Mouse (Mus musculus) forebrain, embryonic 16.5 days (tissue): ENCODE data around the gene Tmem130. TPM values are rescaled to one million over a fixed set of nuclear protein-coding genes. Genes with fewer than 3 reads are reported as not detected.
A peak's percentile ranks its signal among the peaks of the same experiment; 100 is the strongest.

ENCODE experiments used
- ATAC-seq: fragments of 200-750 bp; cut with Nextera tagmentation; 2 replicates; pipeline ENCODE4 v1.8.0; 2017; ENCODE audit warnings: mild to moderate bottlenecking, moderate library complexity
- H3K27ac ChIP-seq: fragments of 300-500 bp; sonication (generic); 2 replicates; pipeline ENCODE4 v1.5.1; 2014; ENCODE audit warnings: low read length, control low read depth
- H3K27me3 ChIP-seq: fragments of 300-500 bp; sonication (generic); replicated peaks from 2 replicates; pipeline ENCODE4 v1.6.1; 2014; ENCODE audit warnings: low read length; ENCODE audit not compliant: control insufficient read depth, insufficient read depth
- H3K36me3 ChIP-seq: fragments of 300-500 bp; sonication (generic); 2 replicates; pipeline ENCODE4 v1.6.1; 2014; ENCODE audit not compliant: control insufficient read depth, insufficient read depth
- H3K4me1 ChIP-seq: fragments of 300-500 bp; sonication (generic); replicated peaks from 2 replicates; pipeline ENCODE4 v1.6.1; 2014; ENCODE audit warnings: low read length; ENCODE audit not compliant: control insufficient read depth, insufficient read depth
- H3K4me2 ChIP-seq: fragments of 300-500 bp; sonication (generic); 2 replicates; pipeline ENCODE4 v1.6.1; 2014; ENCODE audit warnings: mild to moderate bottlenecking, low read length, control low read depth
- H3K4me3 ChIP-seq: fragments of 300-500 bp; sonication (generic); replicated peaks from 2 replicates; pipeline ENCODE4 v1.5.1; 2014; ENCODE audit warnings: mild to moderate bottlenecking, low read length, control low read depth
- H3K9ac ChIP-seq: fragments of 300-500 bp; sonication (generic); replicated peaks from 2 replicates; pipeline ENCODE4 v1.6.1; 2014; ENCODE audit warnings: low read depth, low read length, control low read depth
- H3K9me3 ChIP-seq: fragments of 300-500 bp; sonication (generic); 2 replicates; pipeline ENCODE4 v1.6.1; 2016; ENCODE audit warnings: low read length; ENCODE audit not compliant: control insufficient read depth
- WGBS: fragments of 180-500 bp; shearing (Covaris S2); extraction: QIAGEN DNeasy Blood & Tissue Kit; methylation state at CpG from one replicate; pipeline ENCODE4 v1.1.7; 2014; 5-methylcytosine and 5-hydroxymethylcytosine counted together
- polyA plus RNA-seq: library from polyadenylated mRNA; unstranded; fragments of >200 nt; fragmentation: Nextera tagmentation; extraction: Ambion mirVana; gene quantifications from 2 replicates; pipeline ENCODE4 v1.2.1, GENCODE M21; 2015

The Tmem130 gene
- polyA plus RNA-seq, 1 experiment from 2014 or later, result 229 TPM

- Histone ChIP-seq H3K36me3 (0 out of 2 replicates have a peak, but pooled peaks cover 2% of the 10 kb centered on the region), H3K9me3 (no peaks in the 10 kb centered on the region), H3K27ac (no peak overlapping the region), H3K4me3 (no peak overlapping the region), H3K27me3 (no peaks in the 10 kb centered on the region), H3K4me1 (no peaks in the 10 kb centered on the region), H3K9ac (no peak overlapping the region), H3K4me2 (no peak overlapping the region)
- ATAC-seq, result no peak
- WGBS, result 30% methylated on average over 5 of the region's 5 CpGs
Observed at GRCm38 (mm10) chr5:144752432-144752831, 9.2 kb downstream of the Tmem130 start.

- H3K9me3 ChIP-seq, result no peaks in the 10 kb centered on the region
- H3K36me3 ChIP-seq, result no peaks in the 10 kb centered on the region
- no peak overlapping the region for H3K4me2 ChIP-seq
- WGBS, result 91% methylated on average over 14 of the region's 14 CpGs
- no peak overlapping the region for H3K9ac ChIP-seq
- no peak overlapping the region for H3K4me3 ChIP-seq
- no peaks in the 10 kb centered on the region for H3K4me1 ChIP-seq
- no peak for ATAC-seq
- H3K27me3 ChIP-seq, result no peaks in the 10 kb centered on the region
- no peak overlapping the region for H3K27ac ChIP-seq
Observed at GRCm38 (mm10) chr5:144737101-144737500, 24.5 kb downstream of the Tmem130 start.

GRCm38 (mm10) chr5:144734949-144735348 lies 26.7 kb downstream of the Tmem130 start:
- no peak overlapping the region for H3K27ac ChIP-seq
- no peaks in the 10 kb centered on the region for H3K9me3 ChIP-seq
- no peaks in the 10 kb centered on the region for H3K4me1 ChIP-seq
- no peaks in the 10 kb centered on the region for H3K36me3 ChIP-seq
- WGBS, result 27% methylated on average over 8 of the region's 8 CpGs
- H3K9ac ChIP-seq, result no peak overlapping the region
- H3K4me3 ChIP-seq, result no peak overlapping the region
- peak; percentile 55 for ATAC-seq
- H3K27me3 ChIP-seq, result no peaks in the 10 kb centered on the region
- no peak overlapping the region for H3K4me2 ChIP-seq

- no peak overlapping the region for H3K4me2 ChIP-seq
- peaks cover 3% of the 10 kb centered on the region; the same call in 1 of the 2 replicates for H3K27me3 ChIP-seq
- H3K9ac ChIP-seq, result no peak overlapping the region
- H3K4me1 ChIP-seq, result no peaks in the 10 kb centered on the region
- ATAC-seq, result peak; percentile 28; the same call in 1 of the 2 replicates
- H3K27ac ChIP-seq, result no peak overlapping the region
- H3K9me3 ChIP-seq, result no peaks in the 10 kb centered on the region
- WGBS, result 21% methylated on average over 4 of the region's 4 CpGs
- no peak overlapping the region for H3K4me3 ChIP-seq
- no peaks in the 10 kb centered on the region for H3K36me3 ChIP-seq
Observed at GRCm38 (mm10) chr5:144733953-144734352, 27.7 kb downstream of the Tmem130 start.

- no peak overlapping the region for H3K9ac ChIP-seq
- H3K27me3 ChIP-seq, result peaks cover 13% of the 10 kb centered on the region
- no peak overlapping the region for H3K4me2 ChIP-seq
- peaks cover 2% of the 10 kb centered on the region; the same call in 1 of the 2 replicates for H3K4me1 ChIP-seq
- ATAC-seq, result no peak
- no peak overlapping the region for H3K27ac ChIP-seq
- no peaks in the 10 kb centered on the region for H3K36me3 ChIP-seq
- H3K4me3 ChIP-seq, result no peak overlapping the region
- no peaks in the 10 kb centered on the region for H3K9me3 ChIP-seq
- 61% methylated on average over 8 of the region's 8 CpGs for WGBS
Observed at GRCm38 (mm10) chr5:144729216-144729615, 32.4 kb downstream of the Tmem130 start.

- 14% methylated on average over 5 of the region's 5 CpGs for WGBS
- Histone ChIP-seq H3K4me3 (no peak overlapping the region), H3K36me3 (no peaks in the 10 kb centered on the region), H3K4me1 (peaks cover 2% of the 10 kb centered on the region; the same call in 1 of the 2 replicates), H3K27ac (no peak overlapping the region), H3K27me3 (peaks cover 13% of the 10 kb centered on the region), H3K4me2 (no peak overlapping the region), H3K9ac (no peak overlapping the region), H3K9me3 (no peaks in the 10 kb centered on the region)
- no peak for ATAC-seq
Observed at GRCm38 (mm10) chr5:144728237-144728636, 33.4 kb downstream of the Tmem130 start.

GRCm38 (mm10) chr5:144727119-144727518 lies 34.5 kb downstream of the Tmem130 start:
- Histone ChIP-seq H3K4me1 (peaks cover 2% of the 10 kb centered on the region; the same call in 1 of the 2 replicates), H3K27ac (no peak overlapping the region), H3K4me3 (no peak overlapping the region), H3K9ac (no peak overlapping the region), H3K27me3 (peaks cover 13% of the 10 kb centered on the region), H3K4me2 (no peak overlapping the region), H3K36me3 (no peaks in the 10 kb centered on the region), H3K9me3 (no peaks in the 10 kb centered on the region)
- 3% methylated on average over 9 of the region's 9 CpGs for WGBS
- ATAC-seq, result peak; percentile 62

- Histone ChIP-seq H3K4me1 (peaks cover 2% of the 10 kb centered on the region; the same call in 1 of the 2 replicates), H3K9me3 (no peaks in the 10 kb centered on the region), H3K9ac (no peak overlapping the region), H3K27ac (no peak overlapping the region), H3K4me3 (no peak overlapping the region), H3K36me3 (no peaks in the 10 kb centered on the region), H3K27me3 (peaks cover 13% of the 10 kb centered on the region), H3K4me2 (no peak overlapping the region)
- WGBS, result 71% methylated on average over 3 of the region's 3 CpGs
- ATAC-seq, result no peak
Observed at GRCm38 (mm10) chr5:144725554-144725953, 36.1 kb downstream of the Tmem130 start.

GRCm38 (mm10) chr5:144724926-144725325 lies 36.7 kb downstream of the Tmem130 start:
- H3K4me3 ChIP-seq, result no peak overlapping the region
- peak; percentile 66 for ATAC-seq
- no peak overlapping the region for H3K27ac ChIP-seq
- H3K9me3 ChIP-seq, result no peaks in the 10 kb centered on the region
- H3K36me3 ChIP-seq, result no peaks in the 10 kb centered on the region
- peaks cover 6% of the 10 kb centered on the region; the same call in 1 of the 2 replicates for H3K4me1 ChIP-seq
- no peak overlapping the region for H3K4me2 ChIP-seq
- WGBS, result 7% methylated on average over 2 of the region's 2 CpGs
- H3K9ac ChIP-seq, result no peak overlapping the region
- H3K27me3 ChIP-seq, result peaks cover 13% of the 10 kb centered on the region

GRCm38 (mm10) chr5:144720281-144720680 lies 41.3 kb downstream of the Tmem130 start:
- Histone ChIP-seq H3K9me3 (no peaks in the 10 kb centered on the region), H3K4me3 (no peak overlapping the region), H3K4me2 (no peak overlapping the region), H3K27ac (no peak overlapping the region), H3K4me1 (peaks cover 7% of the 10 kb centered on the region; the same call in 1 of the 2 replicates), H3K36me3 (no peaks in the 10 kb centered on the region), H3K9ac (no peak overlapping the region), H3K27me3 (no peaks in the 10 kb centered on the region)
- ATAC-seq, result no peak
- WGBS, result 44% methylated on average over 4 of the region's 4 CpGs
